Mouse (Mus musculus): Measurements from ENCODE around the gene Ndufa3. TPM values are rescaled to one million over a fixed set of nuclear protein-coding genes. Genes with fewer than 3 reads are reported as not detected.

Gene Ndufa3
- total RNA-seq, 2 experiments from 2014 or later = 1,807 to 1,867 TPM

GRCm38 (mm10) chr7:3607391-3607790 lies 9.8 kb upstream of the Ndufa3 start:
- intact Hi-C loops (cut with DNase I) = loop anchor here (5.0 kb wide), 1 partner anchor 60 kb away; the partner anchor contains the start of gene Leng1

GRCm38 (mm10) chr7:3608668-3609067 lies 8.5 kb upstream of the Ndufa3 start:
- no peak for DNase-seq
- intact Hi-C loops (cut with DNase I) = loop anchor here (5.0 kb wide), 1 partner anchor 59 kb away; the partner anchor contains the start of gene Leng1

More at GRCm38 (mm10) chr7:3607391-3607790, 9.8 kb upstream of the Ndufa3 start:
- DNase-seq = no peak

- DNase-seq = peak; percentile 63 to 83
- intact Hi-C loops (cut with DNase I) = loop anchor here (5.0 kb wide), 1 partner anchor 58 kb away; the partner anchor contains the start of gene Leng1
Measured at GRCm38 (mm10) chr7:3609082-3609481, 8.1 kb upstream of the Ndufa3 start.

- DNase-seq = no peak
- intact Hi-C loops (cut with DNase I) = no loop called here
Measured at GRCm38 (mm10) chr7:3610437-3610836, 6.7 kb upstream of the Ndufa3 start.

- no peak for DNase-seq
- intact Hi-C loops (cut with DNase I) = no loop called here
Measured at GRCm38 (mm10) chr7:3611006-3611405, 6.2 kb upstream of the Ndufa3 start.

- DNase-seq = no peak
- intact Hi-C loops (cut with DNase I) = no loop called here
Measured at GRCm38 (mm10) chr7:3614021-3614420, 3.2 kb upstream of the Ndufa3 start.

GRCm38 (mm10) chr7:3616057-3616388 lies 1.1 kb upstream of the Ndufa3 start, which contains the start of gene Oscar:
Oscar (minus strand) TSS chr7:3616157.
- intact Hi-C loops (cut with DNase I) = no loop called here

GRCm38 (mm10) chr7:3616389-3617241 lies 558 bp upstream of the Ndufa3 start:
- intact Hi-C loops (cut with DNase I) = loop anchor here (1.0 kb wide), 1 partner anchor 13 kb away; the partner anchor contains the start of genes Prpf31 and Tfpt
- no peak for DNase-seq

More at GRCm38 (mm10) chr7:3616057-3616388, 1.1 kb upstream of the Ndufa3 start, which contains the start of gene Oscar:
- no peak for DNase-seq

- intact Hi-C loops (cut with DNase I) = loop anchor here (1.0 kb wide), 1 partner anchor 12 kb away; the partner anchor contains the start of gene Ndufa3
- no peak for DNase-seq
Measured at GRCm38 (mm10) chr7:3629030-3629429, 11.9 kb downstream of the Ndufa3 start.

GRCm38 (mm10) chr7:3629543-3630477 lies 12.6 kb downstream of the Ndufa3 start, which contains the start of the genes Tfpt and Prpf31:
Tfpt (minus strand) TSS chr7:3629929.
Prpf31 (plus strand) TSS chr7:3629985.
- intact Hi-C loops (cut with DNase I) = loop anchor here (1.0 to 5.0 kb wide), 2 partner anchors 13 to 72 kb away; partner anchors contain the start of genes Ndufa3 and Rps9
- DNase-seq = peak; percentile 89 to 91

GRCm38 (mm10) chr7:3630478-3630815 lies 13.3 kb downstream of the Ndufa3 start:
- no peak for DNase-seq
- intact Hi-C loops (cut with DNase I) = loop anchor here (5.0 kb wide), 1 partner anchor 72 kb away; the partner anchor contains the start of gene Rps9

GRCm38 (mm10) chr7:3643412-3643811 lies 26.2 kb downstream of the Ndufa3 start:
- intact Hi-C loops (cut with DNase I) = no loop called here
- DNase-seq = no peak

- intact Hi-C loops (cut with DNase I) = loop anchor here (2.0 kb wide), 1 partner anchor 49 kb away; the partner anchor contains the start of genes Mboat7 and Tsen34
- DNase-seq = no peak
Measured at GRCm38 (mm10) chr7:3643843-3644242, 26.7 kb downstream of the Ndufa3 start.

GRCm38 (mm10) chr7:3644348-3644671 lies 27.1 kb downstream of the Ndufa3 start:
- DNase-seq = no peak
- intact Hi-C loops (cut with DNase I) = loop anchor here (2.0 kb wide), 1 partner anchor 48 kb away; the partner anchor contains the start of genes Mboat7 and Tsen34

- intact Hi-C loops (cut with DNase I) = loop anchor here (2.0 kb wide), 1 partner anchor 48 kb away; the partner anchor contains the start of genes Mboat7 and Tsen34
Measured at GRCm38 (mm10) chr7:3644672-3645487, 27.7 kb downstream of the Ndufa3 start, which contains the start of gene Cnot3. Cnot3 (plus strand) TSS chr7:3645268.

GRCm38 (mm10) chr7:3645488-3646025 lies 28.4 kb downstream of the Ndufa3 start:
- DNase-seq = no peak
- intact Hi-C loops (cut with DNase I) = loop anchor here (2.0 kb wide), 2 partner anchors 17 to 47 kb away; partner anchors contain the start of genes Mboat7 and Tsen34

More at GRCm38 (mm10) chr7:3644672-3645487, 27.7 kb downstream of the Ndufa3 start, which contains the start of gene Cnot3:
- peak; percentile 94 to 95 for DNase-seq

GRCm38 (mm10) chr7:3646188-3646587 lies 29.0 kb downstream of the Ndufa3 start:
- intact Hi-C loops (cut with DNase I) = loop anchor here (2.0 kb wide), 1 partner anchor 17 kb away; no protein-coding TSS in a partner anchor

GRCm38 (mm10) chr7:3646641-3647040 lies 29.5 kb downstream of the Ndufa3 start:
- no peak for DNase-seq
- intact Hi-C loops (cut with DNase I) = loop anchor here (2.0 kb wide), 1 partner anchor 16 kb away; no protein-coding TSS in a partner anchor

More at GRCm38 (mm10) chr7:3646188-3646587, 29.0 kb downstream of the Ndufa3 start:
- no peak for DNase-seq

GRCm38 (mm10) chr7:3656966-3657365 lies 39.8 kb downstream of the Ndufa3 start:
- DNase-seq = no peak
- intact Hi-C loops (cut with DNase I) = no loop called here
